Mouse (Mus musculus) midbrain, embryonic 13.5 days (tissue): ENCODE data around the gene Tcf19. TPM values are rescaled to one million over a fixed set of nuclear protein-coding genes. Genes with fewer than 3 reads are reported as not detected.
A peak's percentile ranks its signal among the peaks of the same experiment; 100 is the strongest.

Experiments used
- ATAC-seq: fragments of 200-750 bp; cut with Nextera tagmentation; 2 replicates; pipeline ENCODE4 v1.8.0; 2017; ENCODE audit warnings: mild to moderate bottlenecking, moderate TSS enrichment, moderate library complexity
- H3K27ac ChIP-seq: fragments of 300-500 bp; sonication (generic); 2 replicates; pipeline ENCODE4 v1.5.1; 2015; ENCODE audit warnings: inconsistent platforms, mild to moderate bottlenecking, moderate library complexity
- H3K27me3 ChIP-seq: fragments of 300-500 bp; sonication (generic); 2 replicates; pipeline ENCODE4 v1.6.1; 2015; ENCODE audit warnings: mild to moderate bottlenecking, inconsistent platforms
- H3K36me3 ChIP-seq: fragments of 300-500 bp; sonication (generic); 2 replicates; pipeline ENCODE4 v1.6.1; 2015; ENCODE audit warnings: mild to moderate bottlenecking, inconsistent platforms
- H3K4me1 ChIP-seq: fragments of 300-500 bp; sonication (generic); replicated peaks from 2 replicates; pipeline ENCODE4 v1.6.1; 2015; ENCODE audit warnings: inconsistent platforms
- H3K4me2 ChIP-seq: fragments of 300-500 bp; sonication (generic); replicated peaks from 2 replicates; pipeline ENCODE4 v1.6.1; 2015; ENCODE audit warnings: moderate library complexity, mild to moderate bottlenecking, inconsistent platforms
- H3K4me3 ChIP-seq: fragments of 300-500 bp; sonication (generic); replicated peaks from 2 replicates; pipeline ENCODE4 v1.5.1; 2015; ENCODE audit warnings: mild to moderate bottlenecking, inconsistent platforms
- H3K9ac ChIP-seq: fragments of 300-500 bp; sonication (generic); replicated peaks from 2 replicates; pipeline ENCODE4 v1.6.1; 2015; ENCODE audit warnings: mild to moderate bottlenecking, inconsistent platforms
- H3K9me3 ChIP-seq: fragments of 300-500 bp; sonication (generic); 2 replicates; pipeline ENCODE4 v1.6.1; 2016; ENCODE audit warnings: mild to moderate bottlenecking, inconsistent platforms
- WGBS: fragments of 180-500 bp; shearing (Covaris S2); methylation state at CpG from one replicate; pipeline ENCODE4 v1.1.7; 2015; 5-methylcytosine and 5-hydroxymethylcytosine counted together
- polyA plus RNA-seq: library from polyadenylated mRNA; unstranded; fragments of >200 nt; fragmentation: Nextera tagmentation; extraction: Ambion mirVana; gene quantifications from 2 replicates; pipeline ENCODE4 v1.2.1, GENCODE M21; 2015

Gene Tcf19
- 23.1 and 23.2 TPM in 2 replicates for polyA plus RNA-seq

GRCm38 (mm10) chr17:35516652-35517500, at the start of gene Tcf19, which contains the start of gene Cchcr1:
Gene Tcf19, minus strand, starts transcription at chr17:35516824.
Gene Cchcr1, plus strand, starts transcription at chr17:35517100.
- peak within 1 kb of the TSS; percentile 80 for H3K4me2 ChIP-seq

GRCm38 (mm10) chr17:35558216-35558615, 41.6 kb upstream of the Tcf19 start:
- WGBS = 66% methylated on average over 8 of the region's 8 CpGs
- Histone ChIP-seq H3K27ac (no peak overlapping the region), H3K9ac (no peak overlapping the region), H3K27me3 (no peaks in the 10 kb centered on the region), H3K4me3 (no peak overlapping the region), H3K4me2 (no peak overlapping the region), H3K36me3 (no peaks in the 10 kb centered on the region), H3K4me1 (no peaks in the 10 kb centered on the region), H3K9me3 (no peaks in the 10 kb centered on the region)
- ATAC-seq = no peak

More at GRCm38 (mm10) chr17:35516652-35517500, at the start of gene Tcf19, which contains the start of gene Cchcr1:
- peak within 1 kb of the TSS; percentile 46 for H3K4me3 ChIP-seq
- H3K9ac ChIP-seq = peak within 1 kb of the TSS; percentile 54
- ATAC-seq = peak; percentile 92
- H3K27ac ChIP-seq = no peak within 1 kb of the TSS
- peaks cover 34% of the 10 kb centered on the region for H3K4me1 ChIP-seq
- H3K36me3 ChIP-seq = no peaks in the 10 kb centered on the region
- H3K27me3 ChIP-seq = peaks cover 10% of the 10 kb centered on the region
- WGBS = 1% methylated on average over 67 of the region's 67 CpGs
- H3K9me3 ChIP-seq = no peaks in the 10 kb centered on the region

- H3K4me1 ChIP-seq = no peaks in the 10 kb centered on the region
- 81% methylated on average over 9 of the region's 9 CpGs for whole genome bisulfite sequencing
- H3K27ac ChIP-seq = no peak overlapping the region
- ATAC-seq = no peak
- H3K27me3 ChIP-seq = no peaks in the 10 kb centered on the region
- no peak overlapping the region for H3K4me2 ChIP-seq
- no peak overlapping the region for H3K9ac ChIP-seq
- no peaks in the 10 kb centered on the region for H3K9me3 ChIP-seq
- no peaks in the 10 kb centered on the region for H3K36me3 ChIP-seq
- H3K4me3 ChIP-seq = no peak overlapping the region
These were observed 40.7 kb upstream of the Tcf19 start for GRCm38 (mm10) chr17:35557351-35557750.

- Histone ChIP-seq H3K9me3 (no peaks in the 10 kb centered on the region), H3K36me3 (no peaks in the 10 kb centered on the region), H3K4me3 (no peak overlapping the region), H3K9ac (no peak overlapping the region), H3K27me3 (no peaks in the 10 kb centered on the region), H3K27ac (no peak overlapping the region), H3K4me2 (no peak overlapping the region), H3K4me1 (no peaks in the 10 kb centered on the region)
- no peak for ATAC-seq
- WGBS = 29% methylated on average over 5 of the region's 5 CpGs
These were observed 40.2 kb upstream of the Tcf19 start for GRCm38 (mm10) chr17:35556812-35557211.

- no peaks in the 10 kb centered on the region for H3K4me1 ChIP-seq
- no peak overlapping the region for H3K9ac ChIP-seq
- ATAC-seq = no peak
- H3K27ac ChIP-seq = no peak overlapping the region
- no peaks in the 10 kb centered on the region for H3K27me3 ChIP-seq
- H3K9me3 ChIP-seq = no peaks in the 10 kb centered on the region
- no peak overlapping the region for H3K4me2 ChIP-seq
- WGBS = 88% methylated on average over 13 of the region's 13 CpGs
- no peak overlapping the region for H3K4me3 ChIP-seq
- H3K36me3 ChIP-seq = no peaks in the 10 kb centered on the region
These were observed 39.7 kb upstream of the Tcf19 start for GRCm38 (mm10) chr17:35556186-35556765.

GRCm38 (mm10) chr17:35554761-35555397, 38.3 kb upstream of the Tcf19 start:
- Histone ChIP-seq H3K9ac (no peak overlapping the region), H3K36me3 (no peaks in the 10 kb centered on the region), H3K4me3 (no peak overlapping the region), H3K27me3 (no peaks in the 10 kb centered on the region), H3K4me1 (no peaks in the 10 kb centered on the region), H3K27ac (no peak overlapping the region), H3K4me2 (no peak overlapping the region), H3K9me3 (no peaks in the 10 kb centered on the region)
- WGBS = 95% methylated on average over 18 of the region's 18 CpGs
- ATAC-seq = no peak

GRCm38 (mm10) chr17:35554321-35554720, 37.7 kb upstream of the Tcf19 start:
- H3K9ac ChIP-seq = no peak overlapping the region
- H3K4me1 ChIP-seq = no peaks in the 10 kb centered on the region
- H3K4me3 ChIP-seq = no peak overlapping the region
- no peaks in the 10 kb centered on the region for H3K36me3 ChIP-seq
- no peaks in the 10 kb centered on the region for H3K27me3 ChIP-seq
- no peak overlapping the region for H3K4me2 ChIP-seq
- H3K27ac ChIP-seq = no peak overlapping the region
- no peak for ATAC-seq
- no peaks in the 10 kb centered on the region for H3K9me3 ChIP-seq
- 83% methylated on average over 5 of the region's 5 CpGs for WGBS

- no peak for ATAC-seq
- Histone ChIP-seq H3K27me3 (no peaks in the 10 kb centered on the region), H3K9ac (no peak within 1 kb of the TSS), H3K9me3 (no peaks in the 10 kb centered on the region), H3K36me3 (no peaks in the 10 kb centered on the region), H3K4me3 (no peak within 1 kb of the TSS), H3K27ac (no peak within 1 kb of the TSS), H3K4me2 (no peak within 1 kb of the TSS), H3K4me1 (no peaks in the 10 kb centered on the region)
- WGBS = 77% methylated on average over 10 of the region's 10 CpGs
These were observed 35.3 kb upstream of the Tcf19 start, which contains the start of gene Cdsn for GRCm38 (mm10) chr17:35551881-35552414. Gene Cdsn, plus strand, starts transcription at chr17:35552128.

GRCm38 (mm10) chr17:35550871-35551270, 34.2 kb upstream of the Tcf19 start:
- ATAC-seq = no peak
- WGBS = 54% methylated on average over 8 of the region's 8 CpGs
- Histone ChIP-seq H3K4me3 (no peak overlapping the region), H3K4me2 (no peak overlapping the region), H3K9ac (no peak overlapping the region), H3K4me1 (0 out of 2 replicates have a peak, but pooled peaks cover 5% of the 10 kb centered on the region), H3K9me3 (no peaks in the 10 kb centered on the region), H3K27ac (no peak overlapping the region), H3K36me3 (no peaks in the 10 kb centered on the region), H3K27me3 (no peaks in the 10 kb centered on the region)

GRCm38 (mm10) chr17:35550143-35550494, 33.5 kb upstream of the Tcf19 start:
- Histone ChIP-seq H3K27me3 (no peaks in the 10 kb centered on the region), H3K36me3 (no peaks in the 10 kb centered on the region), H3K4me1 (0 out of 2 replicates have a peak, but pooled peaks cover 5% of the 10 kb centered on the region), H3K4me2 (no peak overlapping the region), H3K9ac (no peak overlapping the region), H3K9me3 (no peaks in the 10 kb centered on the region), H3K27ac (no peak overlapping the region), H3K4me3 (no peak overlapping the region)
- 95% methylated on average over 4 of the region's 4 CpGs for WGBS
- ATAC-seq = no peak

GRCm38 (mm10) chr17:35549437-35550142, 33.0 kb upstream of the Tcf19 start:
- no peak for ATAC-seq
- no peak overlapping the region for H3K4me2 ChIP-seq
- H3K9me3 ChIP-seq = no peaks in the 10 kb centered on the region
- H3K27ac ChIP-seq = no peak overlapping the region
- H3K9ac ChIP-seq = no peak overlapping the region
- H3K4me3 ChIP-seq = no peak overlapping the region
- H3K4me1 ChIP-seq = 0 out of 2 replicates have a peak, but pooled peaks cover 5% of the 10 kb centered on the region
- H3K36me3 ChIP-seq = no peaks in the 10 kb centered on the region
- H3K27me3 ChIP-seq = no peaks in the 10 kb centered on the region
- WGBS = 50% methylated on average over 15 of the region's 15 CpGs
